Comparison of ENCODE assay signal across 13 mouse cellular contexts in the genomic region with DNA sequence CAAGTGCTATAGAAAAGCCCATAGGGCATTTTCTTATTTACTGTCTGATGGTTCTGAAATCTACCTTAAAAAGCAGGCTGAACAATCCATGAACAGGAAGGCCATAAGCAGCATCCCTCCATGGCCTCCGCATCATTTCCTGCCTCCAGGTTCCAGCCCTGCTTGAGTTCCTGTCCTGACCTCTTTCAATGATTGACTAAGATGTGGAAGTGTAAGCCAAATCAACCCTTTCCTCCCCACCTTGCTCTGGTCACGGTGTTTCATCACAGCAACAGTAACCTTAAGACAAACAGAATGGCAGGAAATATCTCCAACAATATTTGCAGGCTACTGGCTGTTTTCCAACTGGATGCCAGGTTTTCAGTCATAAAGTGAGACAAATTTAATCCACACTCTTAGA. TPM values are rescaled to one million over a fixed set of nuclear protein-coding genes. Genes with fewer than 3 reads are reported as not detected.
DNase-seq lines count a peak whose midpoint lies in the region; ATAC-seq and TF ChIP-seq lines count a peak whose summit lies in the region.
"Had no signal": no experiment of that assay in that cellular context is flagged by ENCODE, and none has a peak within 500 bp of the region (broad histone marks: within the 10 kb centered on the region; RNA-seq: fewer than 3 reads in every experiment).

No protein-coding gene starts in this region.

- TF ChIP-seq POLR2A in liver, adult 2 months (IDR thresholded peaks at IDR 0.05; ENCODE audit: extremely low read depth, insufficient read depth, low read length), result no peak

- peak overlapping the region; percentile 29 for H3K4me2 ChIP-seq in forebrain, embryonic 13.5 days
- H3K4me2 ChIP-seq in forebrain, embryonic 15.5 days (replicated peaks), result no peak overlapping the region

- H3K4me1 ChIP-seq in forebrain, embryonic 13.5 days, result peaks cover 79% of the 10 kb centered on the region
- peaks cover 69% of the 10 kb centered on the region for H3K4me1 ChIP-seq in forebrain, embryonic 15.5 days
- H3K4me1 ChIP-seq in liver, adult 2 months (ENCODE audit: control insufficient read depth, insufficient read depth, low read length), result peaks cover 12% of the 10 kb centered on the region

- no peak overlapping the region for H3K27ac ChIP-seq in forebrain, embryonic 13.5 days
- no peak overlapping the region for H3K27ac ChIP-seq in forebrain, embryonic 15.5 days (replicated peaks)
- H3K27ac ChIP-seq in liver, adult 2 months (replicated peaks; ENCODE audit: insufficient read depth, low read depth, low read length), result no peak overlapping the region

- H3K9me3 ChIP-seq in forebrain, embryonic 13.5 days (replicated peaks), result no peaks in the 10 kb centered on the region
- H3K9me3 ChIP-seq in forebrain, embryonic 15.5 days, result no peaks in the 10 kb centered on the region

- no peaks in the 10 kb centered on the region for H3K27me3 ChIP-seq in forebrain, embryonic 13.5 days
- no peaks in the 10 kb centered on the region for H3K27me3 ChIP-seq in forebrain, embryonic 15.5 days
- H3K27me3 ChIP-seq in liver, adult 2 months (ENCODE audit: control insufficient read depth, insufficient read depth, low read length), result no peaks in the 10 kb centered on the region

- ATAC-seq in forebrain, embryonic 13.5 days, result no peak
- ATAC-seq in forebrain, embryonic 15.5 days (replicated peaks), result no peak

- DNase-seq in liver, adult 2 months (ENCODE audit: extremely low read depth, low read depth, low spot score), result peak; percentile 84
- DNase-seq in liver (no peak), 3T3-L1 (ENCODE audit: low read depth, low spot score) (peak; percentile 19)
- peak; percentile 10 to 36 for DNase-seq in kidney, postnatal 4 days
- DNase-seq in layer of hippocampus, adult 9-11 months, result no peak
- no peak for DNase-seq in adrenal gland, postnatal 10 days
- DNase-seq: cerebellum, adult 11-12 months; heart, postnatal 36 days; right cerebral cortex, postnatal 25 days; thymus, adult 2 months had no signal

- no peaks in the 10 kb centered on the region; the same call in 1 of the 2 replicates for H3K36me3 ChIP-seq in forebrain, embryonic 13.5 days (ENCODE audit: poor library complexity, severe bottlenecking)
- no peaks in the 10 kb centered on the region for H3K36me3 ChIP-seq in forebrain, embryonic 15.5 days
- H3K36me3 ChIP-seq in liver, adult 2 months (ENCODE audit: control insufficient read depth, insufficient read depth, low read length), result no peaks in the 10 kb centered on the region; the same call in 1 of the 2 replicates

- no peak overlapping the region for H3K9ac ChIP-seq in forebrain, embryonic 13.5 days
- H3K9ac ChIP-seq in forebrain, embryonic 15.5 days (replicated peaks), result no peak overlapping the region
- no peak overlapping the region for H3K9ac ChIP-seq in liver, adult 2 months (ENCODE audit: low read depth, low read length)

- WGBS in forebrain, embryonic 13.5 days, result 74% methylated on average over 2 of the region's 2 CpGs
- 60% methylated on average over 2 of the region's 2 CpGs for WGBS in forebrain, embryonic 15.5 days
- 9% methylated on average over 2 of the region's 2 CpGs for WGBS in liver, adult 2 months

- TF ChIP-seq CTCF in liver, adult 2 months (IDR thresholded peaks at IDR 0.05; ENCODE audit: low read depth, low read length), result no peak

- no peak overlapping the region for H3K4me3 ChIP-seq in forebrain, embryonic 13.5 days
- H3K4me3 ChIP-seq in forebrain, embryonic 15.5 days, result no peak overlapping the region
- H3K4me3 ChIP-seq in liver, adult 2 months (ENCODE audit: insufficient read depth, low read depth, low read length), result no peak overlapping the region
- H3K4me3 ChIP-seq: layer of hippocampus, adult 2 months had no signal

- peaks cover 15% of the 10 kb centered on the region; the same call in 1 of the 2 replicates for H3K79me2 ChIP-seq in liver, adult 2 months (ENCODE audit: control insufficient read depth, insufficient read depth, low read length)

RNA-seq across cellular contexts. Expression of a gene that starts 4.7 kb away (rescaled TPM):
- polyA plus RNA-seq in forebrain, embryonic 13.5 days (2015; fragmentation: Nextera tagmentation; extraction: Ambion mirVana), result 47.4 and 51.2 TPM in 2 replicates
- polyA plus RNA-seq in forebrain, embryonic 15.5 days (2015; fragmentation: Nextera tagmentation; extraction: Ambion mirVana), result 54.7 and 58.2 TPM in 2 replicates
- total RNA-seq in liver, adult 2 months (2014; rRNA removed), result 14.0 and 17.0 TPM in 2 replicates
- polyA plus RNA-seq in liver, adult 2 months (2012; rRNA removed), result 8.6 and 9.2 TPM in 2 replicates
- total RNA-seq in adrenal gland, postnatal 10 days (2021), result 10 to 100 TPM; 18.1 to 18.2 TPM

Comparison
In these comparisons a context has a peak if more than half of its experiments do, and no peak if none do; other contexts are left out.
1. DNase-seq: peak in liver, adult 2 months (single experiment), 3T3-L1 (single experiment) and kidney, postnatal 4 days (2 of 2); none in liver (single experiment), layer of hippocampus, adult 9-11 months (single experiment) and adrenal gland, postnatal 10 days (single experiment).